In the genomic region with DNA sequence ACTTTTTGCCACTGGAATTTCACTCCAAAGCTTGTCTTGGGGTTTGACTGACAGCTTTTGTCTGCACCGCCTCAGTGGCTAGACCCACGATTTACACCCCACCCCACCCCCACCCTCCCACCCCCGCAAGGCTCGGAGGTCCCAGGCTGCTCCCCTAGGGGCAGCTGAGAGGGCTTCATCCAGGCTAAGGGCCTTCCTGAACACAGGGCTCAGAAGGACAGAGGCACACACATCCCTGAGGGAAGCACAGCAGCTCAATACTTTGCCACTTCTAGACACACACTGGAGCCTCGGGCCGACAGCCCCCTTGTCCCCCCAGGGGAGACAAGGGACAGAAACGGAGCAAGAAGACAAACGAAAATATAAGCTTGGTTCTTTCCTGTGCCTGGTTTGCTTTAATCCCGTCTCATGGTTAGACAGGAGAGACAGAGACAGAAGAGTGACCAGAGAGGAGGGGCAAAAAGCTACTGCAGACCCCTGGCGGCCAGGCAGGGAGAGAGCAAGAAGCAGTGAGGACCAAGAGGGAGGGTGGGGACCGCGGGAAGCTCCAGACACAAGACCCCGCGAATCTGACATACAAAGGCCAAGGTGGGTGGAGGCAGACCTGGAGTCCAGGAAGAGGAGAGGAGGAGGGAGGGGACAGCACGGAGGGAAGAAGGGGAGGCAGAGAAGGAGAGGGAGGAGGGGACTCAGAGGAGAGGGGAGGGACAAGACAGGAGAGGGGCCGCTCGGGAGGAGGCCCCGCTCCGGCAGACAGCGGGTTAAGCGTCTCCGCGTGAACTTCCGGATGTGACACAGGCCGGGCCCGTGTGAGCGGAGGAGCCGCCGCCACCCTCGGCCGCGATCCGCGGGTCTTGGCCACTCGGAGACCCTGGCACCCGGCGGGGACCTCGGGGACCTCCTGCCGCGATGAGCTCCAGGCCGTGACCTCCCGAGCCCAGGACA, we compare ENCODE assay signal across 7 mouse cellular contexts. TPM values are rescaled to one million over a fixed set of nuclear protein-coding genes. Genes with fewer than 3 reads are reported as not detected.
DNase-seq lines count a peak whose midpoint lies in the region; ATAC-seq and TF ChIP-seq lines count a peak whose summit lies in the region.

Gene Meis3 (plus strand): TSS at position 494 of the 945 bp plus-strand sequence.

- H3K4me2 ChIP-seq in forebrain, embryonic 13.5 days: peak within 1 kb of the TSS; percentile 73

- peak within 1 kb of the TSS; percentile 66 to 71 for H3K4me3 ChIP-seq in MEL (ENCODE audit: control insufficient read depth in 1 of 2, insufficient read depth in 1 of 2, low read depth in 2 of 2, low read length in 2 of 2)
- H3K4me3 ChIP-seq in bone marrow macrophage, adult 2 months (ENCODE audit: insufficient read depth, low read length): peak within 1 kb of the TSS; percentile 78
- H3K4me3 ChIP-seq in forebrain, embryonic 13.5 days: peak within 1 kb of the TSS; percentile 60
- H3K4me3 ChIP-seq in macrophage (ENCODE audit: inconsistent target): peak within 1 kb of the TSS; percentile 28

- TF ChIP-seq CTCF in MEL (IDR thresholded peaks at IDR 0.05 in 2 of 3, conservative IDR thresholded peaks at IDR 0.05 in 1 of 3; ENCODE audit: control insufficient read depth in 1 of 3, insufficient read depth in 1 of 3, low read depth in 2 of 3, low read length in 3 of 3, poor library complexity in 1 of 3, severe bottlenecking in 1 of 3): peak; percentile 47 to 64 (median 62)
- peak; percentile 35; the same call in 1 of the 2 replicates for TF ChIP-seq CTCF in bone marrow macrophage, adult 2 months (IDR thresholded peaks at IDR 0.05; ENCODE audit: low read depth, low read length)

- DNase-seq in MEL (ENCODE audit: low read depth, low spot score): peak; percentile 76
- DNase-seq in heart, postnatal 4 days: peak; percentile 57
- peak in 1 of 2 experiments; percentile 60 for DNase-seq in layer of hippocampus, postnatal 36 days
- peak; percentile 49 to 55 for DNase-seq in right cerebral cortex, adult 2 months (ENCODE audit: low spot score in 2 of 2)

- H3K9ac ChIP-seq in MEL (ENCODE audit: control insufficient read depth, low read depth, low read length, poor library complexity, severe bottlenecking): peak within 1 kb of the TSS; percentile 79
- peak within 1 kb of the TSS; percentile 82 for H3K9ac ChIP-seq in forebrain, embryonic 13.5 days

- ATAC-seq in forebrain, embryonic 13.5 days: peak; percentile 94

- TF ChIP-seq EP300 in MEL (IDR thresholded peaks at IDR 0.05; ENCODE audit: low read depth in 1 of 2, low read length in 2 of 2): no peak

- no peaks in the 10 kb centered on the region for H3K4me1 ChIP-seq in MEL (ENCODE audit: control insufficient read depth in 1 of 2, insufficient read depth in 2 of 2, low read length in 2 of 2)
- peaks cover 10% of the 10 kb centered on the region for H3K4me1 ChIP-seq in bone marrow macrophage, adult 2 months (ENCODE audit: control insufficient read depth, insufficient read depth, low read length)
- H3K4me1 ChIP-seq in forebrain, embryonic 13.5 days: peaks cover 43% of the 10 kb centered on the region

- H3K79me2 ChIP-seq in MEL (ENCODE audit: control insufficient read depth, insufficient read depth, low read length, poor library complexity) (no peaks in the 10 kb centered on the region), macrophage (ENCODE audit: inconsistent target) (no peaks in the 10 kb centered on the region)

- H3K9me3 ChIP-seq in MEL (replicated peaks; ENCODE audit: insufficient read depth, low read length): no peaks in the 10 kb centered on the region
- H3K9me3 ChIP-seq in forebrain, embryonic 13.5 days (replicated peaks): 0 out of 2 replicates have a peak, but pooled peaks cover 3% of the 10 kb centered on the region

- H3K36me3 ChIP-seq in MEL (ENCODE audit: control insufficient read depth in 1 of 2, insufficient read depth in 2 of 2, low read length in 2 of 2): 0 out of 4 replicates have a peak, but pooled peaks cover 0 to 2% of the 10 kb centered on the region in 2 experiments
- H3K36me3 ChIP-seq in forebrain, embryonic 13.5 days (ENCODE audit: poor library complexity, severe bottlenecking): peaks cover 26% of the 10 kb centered on the region
- H3K36me3 ChIP-seq in macrophage (ENCODE audit: inconsistent target): no peaks in the 10 kb centered on the region

- WGBS in forebrain, embryonic 13.5 days: under 1% methylated on average over 39 of the region's 42 CpGs
- WGBS in macrophage (ENCODE audit: missing documents): 2% methylated on average over 42 of the region's 42 CpGs

- H3K27me3 ChIP-seq in MEL (ENCODE audit: control insufficient read depth in 1 of 2, insufficient read depth in 2 of 2, low read length in 2 of 2): peaks cover 3 to 7% of the 10 kb centered on the region in 2 experiments
- H3K27me3 ChIP-seq in forebrain, embryonic 13.5 days: no peaks in the 10 kb centered on the region

- TF ChIP-seq POLR2A in MEL (IDR thresholded peaks at IDR 0.05; ENCODE audit: control insufficient read depth in 1 of 2, insufficient read depth in 1 of 2, low read depth in 1 of 2, low read length in 2 of 2, poor library complexity in 1 of 2): peak; percentile 49 to 60; a peak in 2 of 4 replicates
- no peak for TF ChIP-seq POLR2A in bone marrow macrophage, adult 2 months (IDR thresholded peaks at IDR 0.05; ENCODE audit: borderline replicate concordance, low read depth, low read length)

- H3K27ac ChIP-seq in MEL (ENCODE audit: control insufficient read depth, low read depth, low read length) (no peak within 1 kb of the TSS), macrophage (no peak within 1 kb of the TSS)
- no peak within 1 kb of the TSS for H3K27ac ChIP-seq in bone marrow macrophage, adult 2 months (ENCODE audit: insufficient read depth, low read depth, low read length)
- H3K27ac ChIP-seq in forebrain, embryonic 13.5 days: peak within 1 kb of the TSS; percentile 61

- TF ChIP-seq RAD21 in MEL (IDR thresholded peaks at IDR 0.05; ENCODE audit: low read depth, low read length): no peak

TF ChIP-seq in MEL, 35 proteins besides CTCF, POLR2A, EP300 and RAD21:
- TF ChIP-seq USF2 (IDR thresholded peaks at IDR 0.05; ENCODE audit: borderline replicate concordance in 1 of 2, insufficient read depth in 1 of 2, low read depth in 1 of 2, low read length in 2 of 2) (no peak), NELFE (IDR thresholded peaks at IDR 0.05; ENCODE audit: low read depth, low read length) (peak; percentile 44; the same call in 1 of the 2 replicates), BHLHE40 (IDR thresholded peaks at IDR 0.05; ENCODE audit: borderline replicate concordance, low read depth, low read length) (no peak), GATA1 (IDR thresholded peaks at IDR 0.05; ENCODE audit: low read depth, low read length) (no peak), SMC3 (IDR thresholded peaks at IDR 0.05; ENCODE audit: low read depth, low read length) (no peak), ZMIZ1 (IDR thresholded peaks at IDR 0.05; ENCODE audit: low read depth, low read length) (no peak), NRF1 (IDR thresholded peaks at IDR 0.05; ENCODE audit: insufficient read depth, low read depth, low read length, poor library complexity, severe bottlenecking) (no peak), POLR2AphosphoS5 (IDR thresholded peaks at IDR 0.05; ENCODE audit: borderline replicate concordance, low read depth, low read length) (no peak), MYC (IDR thresholded peaks at IDR 0.05; ENCODE audit: low read depth, low read length) (no peak), KAT2A (conservative IDR thresholded peaks at IDR 0.05; ENCODE audit: low read depth, low read length) (no peak), POLR2AphosphoS2 (IDR thresholded peaks at IDR 0.05; ENCODE audit: low read length) (no peak), MAFK (IDR thresholded peaks at IDR 0.05; ENCODE audit: borderline replicate concordance, low read depth, low read length) (no peak), MYB (IDR thresholded peaks at IDR 0.05; ENCODE audit: low read depth, low read length) (no peak), ELF1 (IDR thresholded peaks at IDR 0.05; ENCODE audit: low read depth, low read length) (peak; percentile 68), HCFC1 (IDR thresholded peaks at IDR 0.05; ENCODE audit: low read depth, low read length) (peak; percentile 65), TBP (IDR thresholded peaks at IDR 0.05; ENCODE audit: low read depth, low read length) (0 out of 2 replicates have a peak, but pooled peaks have one; percentile 15), MAZ (IDR thresholded peaks at IDR 0.05; ENCODE audit: low read depth, low read length) (peak; percentile 50; the same call in 1 of the 2 replicates), ETS1 (IDR thresholded peaks at IDR 0.05; ENCODE audit: low read depth, low read length) (no peak), MXI1 (IDR thresholded peaks at IDR 0.05; ENCODE audit: low read depth, low read length) (peak; percentile 55; the same call in 1 of the 2 replicates)

RNA-seq across cellular contexts. Expression of gene Meis3, which starts in this region (rescaled TPM):
- total RNA-seq in MEL (2012; rRNA removed): 3.8 and 4.8 TPM in 2 replicates
- polyA plus RNA-seq in MEL (2012; ENCODE audit: insufficient read depth in 1 of 2, insufficient read length in 2 of 2, low read depth in 1 of 2, low replicate concordance in 2 of 2, missing spikeins in 1 of 2): 10 to 100 TPM in 1 of 2 experiments, not detected in 1; 14.9 TPM
- 16.1 and 20.3 TPM in 2 replicates for polyA plus RNA-seq in bone marrow macrophage, adult 2 months (2012; ENCODE audit: insufficient read depth, insufficient read length, missing spikeins)
- 96.9 and 104 TPM in 2 replicates for polyA plus RNA-seq in forebrain, embryonic 13.5 days (2015; fragmentation: Nextera tagmentation; extraction: Ambion mirVana)
- total RNA-seq in heart, postnatal 4 days (2021): 1 to 10 TPM; 8.6 to 9.4 TPM
- 10 to 100 TPM; 36.1 to 44.0 TPM for total RNA-seq in layer of hippocampus, postnatal 36 days (2021)
- 10 to 100 TPM; 15.9 to 54.9 (median 34.3) TPM for total RNA-seq in macrophage (2018; cell fraction: chromatin; rRNA removed)
- 10 to 100 TPM in 11 of 26 experiments, 1 to 10 TPM in 15; 8.0 to 13.0 (median 9.9) TPM for total RNA-seq in macrophage (2018; cell fraction: cytosol; rRNA removed)
- total RNA-seq in macrophage (2018; cell fraction: nucleus; rRNA removed): 10 to 100 TPM; 11.4 to 34.0 (median 21.0) TPM
- 10.2 to 15.0 TPM (median 11.2 TPM) in 3 replicates for polyA plus RNA-seq in macrophage (2018)

Comparison
In these comparisons a context has a peak if more than half of its experiments do, and no peak if none do; other contexts are left out.
1. H3K4me3 ChIP-seq: peak in every context shown above with its lines; median percentile 78 in bone marrow macrophage, adult 2 months; 68 in MEL; 60 in forebrain, embryonic 13.5 days; 28 in macrophage.